Mouse (Mus musculus) CH12.LX (cell line): ENCODE measurements at regions not wholly inside any gene's neighbourhood (a gene's known extent, or its start where the extent isn't known, plus 50 kb on each side); places are given as distances from the start of the nearest gene placed in this dataset.

Experiments
- DNase-seq: peaks from one replicate; pipeline ENCODE4 v3.0.0-alpha.2; 2013; ENCODE audit errors: extremely low read depth
- H3K27ac ChIP-seq: 2 replicates; pipeline ENCODE4 v1.5.1; 2012; ENCODE audit warnings: low read depth, mild to moderate bottlenecking, control low read depth, moderate library complexity; ENCODE audit not compliant: insufficient read depth
- H3K27me3 ChIP-seq: replicated peaks from 2 replicates; pipeline ENCODE3; 2012; ENCODE audit warnings: inconsistent platforms
- H3K36me3 ChIP-seq, 2 experiments: replicated peaks in 1 of 2; 2 replicates each; pipeline versions ENCODE3 to v1.6.1; 2012; ENCODE audit warnings: inconsistent platforms in 1 of 2, low read length in 1 of 2, mild to moderate bottlenecking in 1 of 2, mixed read lengths in 1 of 2, moderate library complexity in 1 of 2; ENCODE audit not compliant: control insufficient read depth in 1 of 2, insufficient read depth in 1 of 2
- H3K4me1 ChIP-seq, 2 experiments: 2 replicates each; pipeline ENCODE4 v1.6.1; 2012; ENCODE audit warnings: inconsistent platforms in 1 of 2, moderate library complexity in 1 of 2; ENCODE audit not compliant: insufficient read depth in 2 of 2, control insufficient read depth in 1 of 2
- H3K4me2 ChIP-seq: 2 replicates; pipeline ENCODE4 v1.6.1; 2012; ENCODE audit warnings: low read depth, mild to moderate bottlenecking, control low read depth; ENCODE audit not compliant: poor library complexity, insufficient read depth, severe bottlenecking
- H3K4me3 ChIP-seq, 3 experiments: fragments of 150-350 bp in 1 of 3; sonication (generic) in 1 of 3; replicated peaks in 1 of 3; 2 replicates each; pipeline versions ENCODE3 to v1.5.1; 2011 to 2012; ENCODE audit warnings: low read depth in 2 of 3, low read length in 2 of 3, mild to moderate bottlenecking in 2 of 3, moderate library complexity in 2 of 3, control low read depth in 1 of 3, improper control_type of control experiment in 1 of 3, inconsistent platforms in 1 of 3, mixed read lengths in 1 of 3; ENCODE audit not compliant: poor library complexity in 1 of 3
- H3K79me2 ChIP-seq: replicated peaks from 2 replicates; pipeline ENCODE4 v1.6.1; 2012; ENCODE audit warnings: mild to moderate bottlenecking, moderate library complexity; ENCODE audit not compliant: control insufficient read depth, poor library complexity, insufficient read depth, severe bottlenecking; ENCODE audit errors: extremely low read depth
- H3K9ac ChIP-seq: 2 replicates; pipeline ENCODE4 v1.6.1; 2012; ENCODE audit warnings: low read depth, mild to moderate bottlenecking, control low read depth, moderate library complexity; ENCODE audit not compliant: insufficient read depth
- H3K9me3 ChIP-seq: replicated peaks from 2 replicates; pipeline ENCODE3; 2012; ENCODE audit warnings: low read length, inconsistent platforms, mixed read lengths
- CHD1 ChIP-seq: IDR thresholded peaks from 2 replicates; pipeline ENCODE4 v1.6.1; 2012; ENCODE audit warnings: low read depth, low read length, improper control_type of control experiment, inconsistent platforms
- CHD2 ChIP-seq: IDR thresholded peaks from 2 replicates; pipeline ENCODE4 v1.6.1; 2011; ENCODE audit warnings: low read length, improper control_type of control experiment
- ELF1 ChIP-seq: IDR thresholded peaks from 2 replicates; pipeline ENCODE4 v1.6.1; 2014; ENCODE audit warnings: low read depth, mild to moderate bottlenecking, inconsistent platforms, low read length, improper control_type of control experiment
- ETS1 ChIP-seq: conservative IDR thresholded peaks from 2 replicates; pipeline ENCODE4 v1.6.1; 2012; ENCODE audit warnings: low read depth, mild to moderate bottlenecking, inconsistent platforms, low read length, improper control_type of control experiment, moderate library complexity
- HCFC1 ChIP-seq: IDR thresholded peaks from 2 replicates; pipeline ENCODE4 v1.6.1; 2012; ENCODE audit warnings: low read depth, mild to moderate bottlenecking, inconsistent platforms, low read length, improper control_type of control experiment
- KAT2A ChIP-seq: IDR thresholded peaks from 2 replicates; pipeline ENCODE4 v1.6.1; 2012; ENCODE audit warnings: low read length, improper control_type of control experiment, inconsistent platforms; ENCODE audit not compliant: insufficient replicate concordance
- MAZ ChIP-seq: IDR thresholded peaks from 2 replicates; pipeline ENCODE4 v1.6.1; 2012; ENCODE audit warnings: low read depth, mild to moderate bottlenecking, inconsistent platforms, low read length, improper control_type of control experiment, moderate library complexity
- MXI1 ChIP-seq: IDR thresholded peaks from 2 replicates; pipeline ENCODE4 v1.6.1; 2011; ENCODE audit warnings: mild to moderate bottlenecking, low read depth, low read length, improper control_type of control experiment
- NRF1 ChIP-seq: IDR thresholded peaks from 2 replicates; pipeline ENCODE4 v1.6.1; 2014; ENCODE audit warnings: low read depth, mild to moderate bottlenecking, inconsistent platforms, low read length, improper control_type of control experiment, moderate library complexity
- PAX5 ChIP-seq: IDR thresholded peaks from 2 replicates; pipeline ENCODE4 v1.6.1; 2012; ENCODE audit warnings: low read length, inconsistent platforms, mixed read lengths
- RAD21 ChIP-seq: IDR thresholded peaks from 2 replicates; pipeline ENCODE4 v1.6.1; 2011; ENCODE audit warnings: low read depth, mild to moderate bottlenecking, low read length, improper control_type of control experiment, moderate library complexity
- RCOR1 ChIP-seq: conservative IDR thresholded peaks from 2 replicates; pipeline ENCODE4 v1.6.1; 2012; ENCODE audit warnings: low read depth, mild to moderate bottlenecking, inconsistent platforms, low read length, improper control_type of control experiment
- TCF12 ChIP-seq: IDR thresholded peaks from 2 replicates; pipeline ENCODE4 v1.6.1; 2014; ENCODE audit warnings: low read depth, mild to moderate bottlenecking, inconsistent platforms, low read length, improper control_type of control experiment
- UBTF ChIP-seq: IDR thresholded peaks from 2 replicates; pipeline ENCODE4 v1.6.1; 2012; ENCODE audit warnings: low read depth, mild to moderate bottlenecking, inconsistent platforms, low read length, improper control_type of control experiment, moderate library complexity
- ZC3H11A ChIP-seq: IDR thresholded peaks from 2 replicates; pipeline ENCODE4 v1.6.1; 2012; ENCODE audit warnings: low read depth, mild to moderate bottlenecking, inconsistent platforms, low read length, improper control_type of control experiment
- ZKSCAN1 ChIP-seq: IDR thresholded peaks from 2 replicates; pipeline ENCODE4 v1.6.1; 2012; ENCODE audit warnings: low read depth, inconsistent platforms, low read length, improper control_type of control experiment, borderline replicate concordance
- ZMIZ1 ChIP-seq: IDR thresholded peaks from 2 replicates; pipeline ENCODE4 v1.6.1; 2012; ENCODE audit warnings: low read depth, mild to moderate bottlenecking, inconsistent platforms, low read length, improper control_type of control experiment
- ZNF384 ChIP-seq: IDR thresholded peaks from 2 replicates; pipeline ENCODE4 v1.6.1; 2012; ENCODE audit warnings: low read depth, low read length, improper control_type of control experiment, inconsistent platforms
- dilution Hi-C: fragments of 300-500 bp; cut with MboI; formaldehyde crosslinking; loops from 2 replicates; pipeline ENCODE4 v1.14.3; 2020; ENCODE audit warnings: low sequenced_read_pairs; ENCODE audit not compliant: extremely low pct_unique_long_range_greater_than_20kb, extremely low pct_ligation_motif_present
- in situ Hi-C: fragments of 300-500 bp; cut with MboI; formaldehyde crosslinking; loops from 3 replicates; pipeline ENCODE4 v1.14.3; 2019; ENCODE audit warnings: low sequenced_read_pairs, low pct_ligation_motif_present, low pct_unique_long_range_greater_than_20kb, mixed read lengths

GRCm38 (mm10) chr9:43674321-43674720 is 69.5 kb upstream of the Nectin1 start:
- DNase-seq, result no peak
- H3K27me3 ChIP-seq, result peaks cover 80% of the 10 kb centered on the region
- no peaks in the 10 kb centered on the region for H3K9me3 ChIP-seq
- no peaks in the 10 kb centered on the region for H3K79me2 ChIP-seq
- H3K36me3 ChIP-seq, result no peaks in the 10 kb centered on the region
- H3K4me3 ChIP-seq, result no peak overlapping the region
- H3K9ac ChIP-seq, result no peak overlapping the region
- TF ChIP-seq ZNF384, result no peak
- no peak for TF ChIP-seq ETS1
- no peak for TF ChIP-seq CHD2
- no peak for TF ChIP-seq ELF1
- TF ChIP-seq MAZ, result no peak
- TF ChIP-seq CHD1, result no peak
- no peak for TF ChIP-seq PAX5
- TF ChIP-seq TCF12, result no peak
- no peak for TF ChIP-seq RCOR1
- no peak for TF ChIP-seq NRF1
- no peak for TF ChIP-seq RAD21
- no peak for TF ChIP-seq ZC3H11A
- TF ChIP-seq UBTF, result no peak
- TF ChIP-seq ZMIZ1, result no peak
- TF ChIP-seq HCFC1, result no peak
- TF ChIP-seq ZKSCAN1, result no peak
- dilution Hi-C loops (no loop called here), in situ Hi-C loops (no loop called here)
- H3K4me2 ChIP-seq, result no peak overlapping the region
- H3K4me1 ChIP-seq, result peaks cover 11 to 13% of the 10 kb centered on the region in 2 experiments
- no peak overlapping the region for H3K27ac ChIP-seq

GRCm38 (mm10) chr9:43676011-43676410 is 67.8 kb upstream of the Nectin1 start:
- dilution Hi-C loops, result no loop called here

More at GRCm38 (mm10) chr9:43676011-43676410, 67.8 kb upstream of the Nectin1 start:
- no peak for TF ChIP-seq KAT2A
- no peak for TF ChIP-seq MXI1
- TF ChIP-seq ZC3H11A, result no peak
- no peak for TF ChIP-seq ELF1
- no peak overlapping the region for H3K9ac ChIP-seq
- H3K4me3 ChIP-seq, result no peak overlapping the region
- no peaks in the 10 kb centered on the region for H3K9me3 ChIP-seq
- no peak overlapping the region for H3K27ac ChIP-seq
- H3K4me1 ChIP-seq, result peaks cover 11 to 13% of the 10 kb centered on the region in 2 experiments
- H3K36me3 ChIP-seq, result no peaks in the 10 kb centered on the region
- peak; percentile 8 for DNase-seq
- in situ Hi-C loops, result no loop called here
- H3K4me2 ChIP-seq, result no peak overlapping the region
- peaks cover 80% of the 10 kb centered on the region for H3K27me3 ChIP-seq
- no peaks in the 10 kb centered on the region for H3K79me2 ChIP-seq
